Mouse (Mus musculus) forebrain, embryonic 13.5 days (tissue): Measurements from ENCODE around the gene AU015836. TPM values are rescaled to one million over a fixed set of nuclear protein-coding genes. Genes with fewer than 3 reads are reported as not detected.
"Not testable (repeated sequence)": the region's sequence is repeated elsewhere in the genome, so short reads cannot be mapped to it uniquely, and the experiment has no call there.

Source experiments
- ATAC-seq: fragments of 200-750 bp; cut with Nextera tagmentation; 2 replicates; pipeline ENCODE4 v1.8.0; 2017
- H3K27ac ChIP-seq: fragments of 300-500 bp; sonication (generic); 2 replicates; pipeline ENCODE4 v1.5.1; 2015; ENCODE audit warnings: inconsistent platforms, mild to moderate bottlenecking, moderate library complexity
- H3K27me3 ChIP-seq: fragments of 300-500 bp; sonication (generic); 2 replicates; pipeline ENCODE4 v1.6.1; 2015; ENCODE audit warnings: mild to moderate bottlenecking, inconsistent platforms
- H3K36me3 ChIP-seq: fragments of 300-500 bp; sonication (generic); 2 replicates; pipeline ENCODE4 v1.6.1; 2015; ENCODE audit warnings: mild to moderate bottlenecking, inconsistent platforms; ENCODE audit not compliant: poor library complexity, severe bottlenecking
- H3K4me1 ChIP-seq: fragments of 300-500 bp; sonication (generic); 2 replicates; pipeline ENCODE4 v1.6.1; 2015; ENCODE audit warnings: inconsistent platforms
- H3K4me2 ChIP-seq: fragments of 300-500 bp; sonication (generic); 2 replicates; pipeline ENCODE4 v1.6.1; 2015; ENCODE audit warnings: inconsistent platforms, mild to moderate bottlenecking, moderate library complexity
- H3K4me3 ChIP-seq: fragments of 300-500 bp; sonication (generic); 2 replicates; pipeline ENCODE4 v1.5.1; 2015; ENCODE audit warnings: mild to moderate bottlenecking, inconsistent platforms
- H3K9ac ChIP-seq: fragments of 300-500 bp; sonication (generic); 2 replicates; pipeline ENCODE4 v1.6.1; 2015; ENCODE audit warnings: mild to moderate bottlenecking, inconsistent platforms
- H3K9me3 ChIP-seq: fragments of 300-500 bp; sonication (generic); replicated peaks from 2 replicates; pipeline ENCODE4 v1.6.1; 2016; ENCODE audit warnings: inconsistent platforms
- WGBS: fragments of 180-500 bp; shearing (Covaris S2); methylation state at CpG from one replicate; pipeline ENCODE4 v1.1.7; 2015; 5-methylcytosine and 5-hydroxymethylcytosine counted together
- polyA plus RNA-seq: library from polyadenylated mRNA; unstranded; fragments of >200 nt; fragmentation: Nextera tagmentation; extraction: Ambion mirVana; gene quantifications from 2 replicates; pipeline ENCODE4 v1.2.1, GENCODE M21; 2015

AU015836 gene
- polyA plus RNA-seq, result not detected in 2 replicates

DNA sequence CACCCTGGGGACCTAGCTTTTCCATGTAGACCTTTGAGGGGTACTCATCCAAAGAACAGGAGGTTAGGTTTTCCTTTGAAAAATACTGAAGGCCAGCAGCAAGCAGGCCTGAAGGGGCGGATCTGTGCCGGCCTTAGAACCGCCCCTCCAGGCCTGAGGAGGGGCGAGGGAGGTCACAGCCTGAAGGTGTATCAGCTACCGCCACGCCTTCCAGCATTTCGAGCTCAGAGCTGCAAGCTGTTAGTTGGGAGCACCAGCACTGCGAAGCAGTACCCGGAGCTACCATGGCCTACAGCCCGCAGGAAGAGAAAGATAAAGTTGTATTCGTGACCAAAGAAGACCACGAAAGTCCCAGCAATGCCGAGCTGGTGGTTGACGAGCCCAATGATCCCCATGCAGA, at the start of gene AU015836:
Gene AU015836 (plus strand): TSS at position 216 of the 400 bp plus-strand sequence.
- Histone ChIP-seq H3K36me3 (no peaks in the 10 kb centered on the region), H3K27me3 (no peaks in the 10 kb centered on the region), H3K9me3 (no peaks in the 10 kb centered on the region), H3K4me1 (no peaks in the 10 kb centered on the region), H3K4me2 (no peak within 1 kb of the TSS), H3K27ac (no peak within 1 kb of the TSS), H3K4me3 (no peak within 1 kb of the TSS), H3K9ac (no peak within 1 kb of the TSS)
- no peak for ATAC-seq
- 65% methylated on average over 13 of the region's 14 CpGs for WGBS

DNA sequence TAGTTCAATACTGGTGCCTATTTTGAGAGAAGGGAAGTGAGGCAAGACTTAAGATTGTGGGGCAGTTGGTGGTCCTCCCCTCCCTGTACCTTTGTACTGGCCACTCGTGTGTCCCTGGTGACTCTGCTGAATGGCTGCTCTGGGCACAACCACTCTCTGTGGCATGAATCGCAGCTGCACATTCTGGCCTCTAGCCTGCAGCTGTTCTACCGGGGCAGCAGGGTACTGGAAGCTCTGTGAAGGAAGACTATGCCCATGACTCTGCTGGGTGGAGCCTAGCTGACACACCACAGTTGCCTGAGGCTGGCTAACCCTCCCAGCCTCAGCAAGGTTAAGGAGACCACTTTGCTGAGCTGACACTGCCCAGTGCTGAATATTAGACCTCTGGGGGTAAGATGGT, 49.4 kb upstream of the AU015836 start:
- Histone ChIP-seq H3K9me3 (no peaks in the 10 kb centered on the region), H3K27ac (no peak overlapping the region), H3K27me3 (no peaks in the 10 kb centered on the region; the same call in 1 of the 2 replicates), H3K4me2 (no peak overlapping the region), H3K9ac (no peak overlapping the region), H3K36me3 (no peaks in the 10 kb centered on the region), H3K4me1 (no peaks in the 10 kb centered on the region), H3K4me3 (no peak overlapping the region)
- ATAC-seq, result no peak
- WGBS, result 68% methylated on average over 3 of the region's 3 CpGs

DNA sequence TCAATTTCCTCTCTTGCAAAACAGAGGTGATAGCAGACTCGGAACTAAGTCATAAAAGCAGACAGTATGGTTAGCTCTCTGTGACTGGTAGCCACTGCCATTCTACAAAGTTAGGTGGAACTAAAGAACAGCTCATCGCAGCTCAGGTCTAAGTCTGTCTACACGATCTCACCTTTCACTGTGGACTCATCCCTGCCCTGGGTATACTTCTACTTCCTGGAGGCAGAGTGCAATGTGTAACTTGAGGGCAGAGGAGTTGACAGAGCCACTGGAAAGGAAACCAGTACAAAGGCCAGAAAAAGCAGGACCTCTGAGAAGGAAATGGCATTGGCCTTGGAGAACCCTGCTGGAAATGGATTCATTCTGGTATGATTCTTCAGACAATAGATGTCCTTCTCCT, 40.1 kb upstream of the AU015836 start:
- H3K4me2 ChIP-seq, result no peak overlapping the region
- H3K27ac ChIP-seq, result no peak overlapping the region
- H3K36me3 ChIP-seq, result no peaks in the 10 kb centered on the region
- ATAC-seq, result no peak
- no peaks in the 10 kb centered on the region for H3K9me3 ChIP-seq
- H3K27me3 ChIP-seq, result no peaks in the 10 kb centered on the region
- H3K4me1 ChIP-seq, result no peaks in the 10 kb centered on the region
- H3K9ac ChIP-seq, result no peak overlapping the region
- no peak overlapping the region for H3K4me3 ChIP-seq
- WGBS, result 87% methylated on average over 3 of the region's 3 CpGs

DNA sequence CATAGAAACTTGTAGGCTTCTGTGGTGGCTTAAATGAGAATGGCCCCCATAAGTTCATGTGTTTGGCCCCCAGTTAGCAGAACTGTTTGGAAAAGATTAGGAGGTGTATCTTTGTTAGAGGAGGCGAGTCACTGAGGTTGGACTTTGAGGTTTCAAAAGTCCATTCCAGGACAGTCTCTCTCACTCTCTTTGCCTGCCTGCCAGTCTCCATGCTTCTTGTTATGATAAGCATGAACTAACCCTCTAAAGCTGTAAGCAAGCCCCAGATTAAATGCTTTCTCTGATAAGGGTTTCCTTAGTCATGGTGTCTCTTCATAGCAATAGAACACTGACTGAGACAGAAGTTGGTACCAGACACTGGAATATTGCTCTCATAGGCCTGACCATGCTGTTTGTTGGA, 39.7 kb upstream of the AU015836 start:
- H3K36me3 ChIP-seq, result no peaks in the 10 kb centered on the region
- no peaks in the 10 kb centered on the region for H3K27me3 ChIP-seq
- H3K9ac ChIP-seq, result no peak overlapping the region
- H3K27ac ChIP-seq, result no peak overlapping the region
- H3K4me3 ChIP-seq, result no peak overlapping the region
- H3K4me2 ChIP-seq, result no peak overlapping the region
- H3K4me1 ChIP-seq, result no peaks in the 10 kb centered on the region
- whole genome bisulfite sequencing, result 69% methylated on average over 1 of the region's 1 CpGs
- ATAC-seq, result no peak
- H3K9me3 ChIP-seq, result no peaks in the 10 kb centered on the region

DNA sequence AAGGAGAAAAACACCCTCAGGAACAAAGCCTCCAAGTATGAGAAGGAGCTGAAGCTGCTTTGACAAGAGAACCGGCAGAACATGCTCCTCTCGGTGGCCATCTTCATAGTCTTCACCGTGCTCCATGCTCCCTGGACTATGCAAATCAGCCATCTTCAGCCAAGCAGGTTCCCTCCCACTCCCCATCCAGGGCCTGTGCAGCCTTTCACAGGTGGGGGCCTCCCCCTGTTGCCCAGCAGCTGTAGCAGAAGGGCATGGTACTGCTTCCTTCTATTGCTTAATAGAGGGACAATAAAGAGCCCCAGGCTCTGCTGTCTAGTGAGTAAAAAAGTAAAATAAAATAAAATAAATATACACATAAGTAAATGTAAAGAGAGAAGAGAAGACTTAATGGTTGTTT, 36.8 kb upstream of the AU015836 start:
- no peak overlapping the region for H3K27ac ChIP-seq
- H3K4me2 ChIP-seq, result no peak overlapping the region
- no peak overlapping the region for H3K9ac ChIP-seq
- no peak overlapping the region for H3K4me3 ChIP-seq
- no peaks in the 10 kb centered on the region for H3K4me1 ChIP-seq
- no peak for ATAC-seq
- no peaks in the 10 kb centered on the region for H3K27me3 ChIP-seq
- H3K36me3 ChIP-seq, result no peaks in the 10 kb centered on the region
- WGBS, result 93% methylated on average over 3 of the region's 3 CpGs
- H3K9me3 ChIP-seq, result no peaks in the 10 kb centered on the region

DNA sequence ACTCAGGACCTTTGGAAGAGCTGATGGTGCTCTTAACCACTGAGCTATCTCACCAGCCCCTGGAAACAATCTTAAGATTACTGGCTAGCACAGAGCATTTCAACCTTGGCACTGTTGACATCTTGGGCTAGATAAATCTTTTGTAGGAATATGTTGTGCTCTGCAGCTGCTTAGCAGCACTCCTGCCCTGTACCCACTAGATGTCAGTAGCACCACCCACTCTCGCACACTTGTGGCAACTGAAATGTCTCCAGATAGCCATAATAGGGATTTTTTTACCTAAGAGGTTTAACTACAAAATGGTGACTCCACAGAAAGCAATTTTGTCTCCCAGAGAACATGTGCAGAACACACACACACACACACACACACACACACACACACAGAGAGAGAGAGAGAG, 11.7 kb upstream of the AU015836 start:
- no peaks in the 10 kb centered on the region for H3K36me3 ChIP-seq
- no peak overlapping the region for H3K4me2 ChIP-seq
- no peak overlapping the region for H3K27ac ChIP-seq
- 0 out of 2 replicates have a peak, but pooled peaks have one; percentile 58 for ATAC-seq
- H3K4me1 ChIP-seq, result no peaks in the 10 kb centered on the region
- H3K4me3 ChIP-seq, result no peak overlapping the region
- WGBS, result 24% methylated on average over 1 of the region's 1 CpGs
- no peak overlapping the region for H3K9ac ChIP-seq
- H3K9me3 ChIP-seq, result no peaks in the 10 kb centered on the region
- peaks cover 2% of the 10 kb centered on the region; the same call in 1 of the 2 replicates for H3K27me3 ChIP-seq

DNA sequence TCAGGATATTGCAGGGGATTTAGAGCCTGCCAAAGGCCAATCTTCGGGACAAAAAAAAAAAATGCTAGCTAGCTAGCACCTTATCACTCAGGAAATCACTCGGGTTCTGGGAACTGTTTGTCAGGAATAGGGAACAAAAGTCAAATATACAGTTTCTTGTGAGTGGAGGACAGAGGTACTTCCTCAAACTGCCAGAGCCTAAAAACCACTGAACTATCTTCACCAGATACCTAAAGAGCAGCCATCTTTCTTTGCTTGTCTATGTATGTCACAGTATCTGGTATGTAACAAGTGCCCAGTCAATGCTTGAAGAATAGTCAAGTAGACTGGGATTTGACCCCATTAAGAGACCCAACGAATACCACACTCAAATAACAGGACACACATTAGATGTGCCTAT, 10.0 kb upstream of the AU015836 start:
- WGBS, result 75% methylated on average over 3 of the region's 3 CpGs
- Histone ChIP-seq H3K27me3 (peaks cover 2% of the 10 kb centered on the region; the same call in 1 of the 2 replicates), H3K9ac (no peak overlapping the region)

DNA sequence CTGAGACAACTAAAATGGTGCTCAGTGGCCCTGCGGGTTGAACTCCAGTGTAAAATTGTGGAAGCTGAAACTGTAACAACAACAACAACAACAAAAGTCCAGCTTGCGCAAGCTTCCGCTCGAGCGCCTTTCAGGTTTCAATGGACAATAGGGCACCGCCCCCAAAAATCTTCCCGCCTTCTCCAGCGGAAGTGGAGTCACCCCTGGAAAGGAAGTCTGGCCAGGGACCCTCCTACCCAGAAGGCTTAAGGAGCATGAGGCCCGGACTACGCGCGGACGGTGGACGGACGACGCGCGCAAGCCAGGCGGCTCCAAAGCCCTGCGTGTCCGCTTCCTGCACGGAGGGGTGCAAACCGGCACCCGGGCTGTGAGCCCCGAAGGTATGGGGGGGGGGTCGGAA, 11.9 kb downstream of the AU015836 start:
- H3K36me3 ChIP-seq, result no peaks in the 10 kb centered on the region
- H3K9ac ChIP-seq, result no peak overlapping the region
- H3K4me2 ChIP-seq, result no peak overlapping the region
- no peak overlapping the region for H3K4me3 ChIP-seq
- 90% methylated on average over 26 of the region's 26 CpGs for WGBS
- H3K4me1 ChIP-seq, result no peaks in the 10 kb centered on the region
- no peaks in the 10 kb centered on the region for H3K9me3 ChIP-seq
- no peak overlapping the region for H3K27ac ChIP-seq
- ATAC-seq, result no peak
- 0 out of 2 replicates have a peak, but pooled peaks cover 2% of the 10 kb centered on the region for H3K27me3 ChIP-seq

More for the DNA sequence above, 10.0 kb upstream of the AU015836 start:
- Histone ChIP-seq H3K9me3 (no peaks in the 10 kb centered on the region), H3K4me2 (no peak overlapping the region), H3K4me1 (no peaks in the 10 kb centered on the region), H3K4me3 (no peak overlapping the region), H3K36me3 (no peaks in the 10 kb centered on the region), H3K27ac (no peak overlapping the region)
- ATAC-seq, result no peak

DNA sequence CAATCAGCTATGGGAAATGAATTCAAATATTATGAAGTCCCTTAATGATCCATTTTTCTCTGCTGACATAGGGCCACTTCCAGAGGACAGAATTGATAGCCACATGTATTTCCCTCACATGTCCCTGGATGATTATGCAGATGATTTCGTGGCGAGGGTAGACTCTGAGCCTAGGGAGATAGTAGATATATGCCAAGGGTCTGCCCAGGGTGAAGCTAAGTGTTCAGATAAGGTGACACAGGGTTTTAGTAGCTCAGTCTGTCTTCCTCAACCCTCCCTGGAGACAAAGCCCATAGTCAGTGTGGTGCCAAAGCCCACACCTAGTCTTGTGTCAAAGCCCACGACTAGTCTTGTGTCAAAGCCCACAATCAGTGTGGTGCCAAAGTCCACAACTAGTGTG, 13.7 kb downstream of the AU015836 start:
- Histone ChIP-seq H3K36me3 (no peaks in the 10 kb centered on the region), H3K9ac (no peak overlapping the region), H3K9me3 (no peaks in the 10 kb centered on the region), H3K4me1 (no peaks in the 10 kb centered on the region), H3K27me3 (0 out of 2 replicates have a peak, but pooled peaks cover 2% of the 10 kb centered on the region), H3K4me2 (no peak overlapping the region), H3K27ac (no peak overlapping the region), H3K4me3 (no peak overlapping the region)
- ATAC-seq, result no peak
- 90% methylated on average over 3 of the region's 3 CpGs for WGBS

DNA sequence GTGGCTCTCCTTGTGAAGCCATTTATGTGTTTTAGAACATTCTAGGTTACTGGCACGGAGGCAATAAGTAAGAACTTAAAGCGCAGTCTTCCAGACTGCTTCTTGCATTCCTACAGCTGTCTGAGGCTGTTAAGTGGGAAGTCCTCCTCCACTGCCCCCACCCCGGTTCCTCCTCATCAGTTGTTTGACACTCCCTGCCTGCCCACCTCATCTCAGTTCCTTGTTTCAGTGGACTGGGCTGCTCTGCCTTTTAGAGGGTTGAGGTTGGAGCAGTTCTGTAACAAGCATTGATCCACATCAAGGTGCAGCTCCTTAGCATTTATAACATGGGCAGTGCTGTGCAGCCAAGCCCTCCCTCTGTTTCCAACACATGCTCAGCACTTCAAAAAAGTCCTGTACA, 16.6 kb downstream of the AU015836 start:
- not testable (repeated sequence) for H3K36me3 ChIP-seq, ATAC-seq, H3K4me3 ChIP-seq, H3K4me2 ChIP-seq, H3K4me1 ChIP-seq, H3K9me3 ChIP-seq, H3K9ac ChIP-seq, H3K27ac ChIP-seq
- H3K27me3 ChIP-seq, result peaks cover 18% of the 10 kb centered on the region
- WGBS, result 87% methylated on average over 3 of the region's 3 CpGs

DNA sequence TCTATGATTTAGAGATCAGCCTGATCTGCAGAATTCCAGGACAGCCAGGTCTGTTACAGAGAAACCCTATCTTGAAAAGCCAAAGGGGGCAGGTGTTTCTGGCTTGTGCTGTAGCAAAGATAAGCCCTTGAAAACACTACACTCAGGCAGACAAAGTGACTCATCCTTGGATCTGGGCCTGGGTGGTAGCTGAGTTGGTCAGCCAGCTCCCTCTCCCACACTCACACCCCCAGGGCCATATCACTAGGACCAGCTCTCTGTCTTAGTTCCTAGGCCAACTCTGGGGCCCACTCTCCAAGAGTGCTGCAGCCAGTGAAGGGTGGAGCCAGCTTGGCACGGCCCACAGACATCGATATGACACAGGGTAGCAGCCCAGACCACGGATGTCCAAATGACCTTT, 38.5 kb downstream of the AU015836 start:
- Histone ChIP-seq H3K9ac (no peak overlapping the region), H3K27ac (no peak overlapping the region), H3K4me2 (no peak overlapping the region), H3K36me3 (no peaks in the 10 kb centered on the region), H3K27me3 (peaks cover 15% of the 10 kb centered on the region; the same call in 1 of the 2 replicates), H3K4me1 (no peaks in the 10 kb centered on the region), H3K4me3 (no peak overlapping the region), H3K9me3 (no peaks in the 10 kb centered on the region)
- WGBS, result 86% methylated on average over 3 of the region's 3 CpGs
- no peak for ATAC-seq

DNA sequence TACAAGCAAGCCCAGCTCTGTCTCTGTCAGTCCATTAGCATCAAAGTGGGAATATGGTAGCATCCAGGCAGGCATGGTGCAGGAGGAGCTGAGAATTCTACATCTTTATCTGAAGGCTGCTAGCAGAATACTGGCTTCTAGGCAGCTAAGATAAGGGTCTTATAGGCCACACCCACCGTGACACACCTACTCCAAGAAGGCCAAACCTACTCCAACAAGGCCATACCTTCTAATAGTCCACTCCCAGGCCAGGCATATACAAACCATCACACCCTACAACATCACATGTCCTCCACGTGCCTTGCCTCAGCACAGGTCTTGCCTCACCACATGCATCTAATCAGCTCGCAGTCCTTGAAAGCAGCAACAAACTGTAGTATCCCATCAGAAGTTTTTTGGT, 41.0 kb downstream of the AU015836 start:
- Histone ChIP-seq H3K4me2 (no peak overlapping the region), H3K4me3 (no peak overlapping the region), H3K9me3 (no peaks in the 10 kb centered on the region), H3K9ac (no peak overlapping the region), H3K4me1 (0 out of 2 replicates have a peak, but pooled peaks cover 4% of the 10 kb centered on the region), H3K36me3 (no peaks in the 10 kb centered on the region), H3K27me3 (peaks cover 22% of the 10 kb centered on the region; the same call in 1 of the 2 replicates), H3K27ac (no peak overlapping the region)
- 85% methylated on average over 3 of the region's 3 CpGs for WGBS
- ATAC-seq, result no peak

DNA sequence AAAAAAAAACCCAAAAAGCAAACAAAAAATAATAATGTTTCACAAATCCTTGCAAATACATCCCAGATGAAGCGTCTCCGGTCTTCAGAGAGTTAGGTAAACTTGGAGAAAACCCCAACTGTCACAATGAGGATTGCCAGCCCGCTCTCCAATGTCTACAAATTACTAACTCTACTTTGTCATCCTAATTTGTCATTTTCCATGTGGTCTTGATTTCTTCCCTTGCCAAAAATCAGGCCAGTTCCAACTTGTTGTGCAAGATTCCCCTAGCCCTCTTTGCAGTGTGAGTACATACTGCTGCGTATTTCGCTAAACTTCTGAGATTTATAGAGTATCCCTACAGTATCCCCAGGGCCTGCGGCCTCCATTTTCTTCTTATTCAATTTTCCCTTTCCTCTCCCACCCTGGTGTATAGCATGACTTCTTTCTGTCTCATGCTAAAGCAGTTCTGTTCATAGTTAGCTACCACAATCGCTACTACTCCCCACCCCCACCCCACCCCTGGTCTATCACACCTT, 43.3 kb downstream of the AU015836 start:
- no peak overlapping the region for H3K4me3 ChIP-seq
- peaks cover 25% of the 10 kb centered on the region; the same call in 1 of the 2 replicates for H3K27me3 ChIP-seq
- no peak for ATAC-seq
- no peak overlapping the region for H3K4me2 ChIP-seq
- H3K27ac ChIP-seq, result no peak overlapping the region
- no peak overlapping the region for H3K9ac ChIP-seq
- WGBS, result 91% methylated on average over 7 of the region's 7 CpGs
- H3K4me1 ChIP-seq, result 0 out of 2 replicates have a peak, but pooled peaks cover 4% of the 10 kb centered on the region
- H3K36me3 ChIP-seq, result no peaks in the 10 kb centered on the region
- no peaks in the 10 kb centered on the region for H3K9me3 ChIP-seq
